Mouse (Mus musculus) bone marrow, adult 2 months (tissue): ENCODE measurements around the gene Cd2ap.

Experiments used
- CTCF ChIP-seq: fragments of 200-500 bp; IDR thresholded peaks from 2 replicates; pipeline ENCODE4 v1.5.1; 2011; ENCODE audit warnings: low read length, control low read depth; ENCODE audit not compliant: control insufficient read depth, insufficient read depth
- POLR2A ChIP-seq: fragments of 200-500 bp; IDR thresholded peaks from 2 replicates; pipeline ENCODE4 v1.6.1; 2011; ENCODE audit warnings: low read depth, mild to moderate bottlenecking, control low read depth, low read length, borderline replicate concordance; ENCODE audit not compliant: control insufficient read depth

GRCm38 (mm10) chr17:42885091-42885501 is 8.6 kb upstream of the Cd2ap start:
- TF ChIP-seq CTCF, result no peak
- no peak for TF ChIP-seq POLR2A
